Mouse (Mus musculus) B cell, adult (primary cell): ENCODE measurements around the gene Tshb. TPM values are rescaled to one million over a fixed set of nuclear protein-coding genes. Genes with fewer than 3 reads are reported as not detected.

Experiments used
- total RNA-seq: library from RNA; stranded (reverse); gene quantifications from 4 replicates; pipeline ENCODE4 v1.2.4, GENCODE M21; 2023; ENCODE audit not compliant: inconsistent age

Tshb gene
- total RNA-seq, result not detected in 4 replicates

DNA sequence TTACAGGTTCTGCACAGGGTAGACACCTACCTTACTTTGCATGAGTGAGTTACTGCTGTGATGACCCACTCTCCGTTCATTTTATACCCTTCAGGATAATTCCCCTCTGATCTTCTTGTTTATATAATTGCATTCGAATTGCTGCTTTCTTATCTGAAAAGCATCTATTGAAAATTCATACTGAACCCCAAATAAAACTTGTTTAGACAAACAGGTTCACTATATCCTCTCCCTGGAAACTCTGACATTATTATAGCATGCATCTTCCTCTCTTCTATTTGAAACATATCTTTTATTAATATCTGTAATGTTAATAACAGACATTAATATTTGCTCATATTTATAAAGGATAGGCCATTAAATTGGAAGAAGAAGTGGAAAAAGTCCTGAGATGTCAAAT is at the start of gene Tshb:
Tshb (minus strand) TSS at position 101 of the 400 bp plus-strand sequence.

DNA sequence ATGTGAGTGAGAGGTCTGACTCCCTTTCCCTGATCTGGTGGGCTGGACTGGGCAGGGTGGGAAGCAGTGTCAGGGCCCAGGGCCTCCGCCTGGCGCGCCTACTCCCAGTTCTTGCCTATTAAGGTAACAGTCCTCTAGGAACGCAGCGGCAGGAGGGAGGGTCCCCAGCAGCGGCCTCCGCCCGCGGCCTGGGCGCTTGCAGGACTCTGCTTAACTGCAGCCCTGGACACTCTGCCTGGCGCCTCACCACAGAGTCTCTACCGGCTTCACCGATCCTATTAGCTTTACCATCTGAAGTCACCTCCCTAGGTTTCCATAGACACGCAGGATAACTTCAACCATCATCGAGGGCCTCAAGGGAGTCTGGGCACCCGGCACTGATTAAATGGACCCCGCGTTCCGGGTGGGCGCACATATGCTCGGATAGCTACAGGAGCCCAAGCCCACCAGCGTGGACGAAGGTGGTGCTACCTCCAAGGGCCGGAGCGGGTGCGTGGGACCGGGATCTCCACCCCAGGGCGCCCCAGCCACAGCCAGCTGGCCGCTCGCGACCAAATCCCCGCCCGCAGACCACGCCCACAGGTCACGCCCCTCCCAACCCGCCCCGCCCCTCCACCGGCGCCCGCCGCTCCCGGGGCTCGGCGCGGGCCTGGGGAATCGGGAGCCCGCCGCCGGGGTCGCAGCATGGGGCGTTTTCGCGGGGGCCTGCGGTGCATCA is 48.0 kb downstream of the Tshb start, which contains the start of gene Tspan2:
Tspan2 (plus strand) TSS at position 217 of the 718 bp plus-strand sequence.

Other genes with a start within 250 kb of the Tshb start
- gene Tspan2, start 48.2 kb downstream of the Tshb start, total RNA-seq, result 6.2 to 7.9 TPM (median 7.2 TPM) in 4 replicates
- 0.30 TPM in 1 of 4 replicates, not detected in the others for gene Sycp1, start 153.4 kb upstream of the Tshb start, total RNA-seq
- gene Nr1h5, start 181.4 kb upstream of the Tshb start, total RNA-seq, result not detected in 4 replicates
- gene Sike1, start 213.0 kb upstream of the Tshb start, total RNA-seq, result 104 to 139 TPM (median 129 TPM) in 4 replicates
- 464 to 517 TPM (median 503 TPM) in 4 replicates for gene Csde1, start 237.7 kb upstream of the Tshb start, total RNA-seq